In genomic region chr15:102510590-102511284, GRCm38 (mm10) we compare ENCODE assay signal across 1 mouse cellular context.
TF ChIP-seq lines count a peak whose summit lies in the region.

No protein-coding gene starts in this region.

TF ChIP-seq in MEL, 35 proteins besides CTCF, POLR2A, EP300 and RAD21:
- TF ChIP-seq SIN3A (IDR thresholded peaks at IDR 0.05; ENCODE audit: low read length) (peak; percentile 79), UBTF (IDR thresholded peaks at IDR 0.05; ENCODE audit: borderline replicate concordance, insufficient read depth, low read depth, low read length) (no peak), POLR2AphosphoS5 (IDR thresholded peaks at IDR 0.05; ENCODE audit: borderline replicate concordance, low read depth, low read length) (no peak), CHD2 (IDR thresholded peaks at IDR 0.05; ENCODE audit: low read length) (no peak; the same call in 1 of the 2 replicates), NRF1 (IDR thresholded peaks at IDR 0.05; ENCODE audit: insufficient read depth, low read depth, low read length, poor library complexity, severe bottlenecking) (0 out of 2 replicates have a peak, but pooled peaks have one; percentile 2), BHLHE40 (IDR thresholded peaks at IDR 0.05; ENCODE audit: borderline replicate concordance, low read depth, low read length) (peak; percentile 90), SMC3 (IDR thresholded peaks at IDR 0.05; ENCODE audit: low read depth, low read length) (no peak), MAZ (IDR thresholded peaks at IDR 0.05; ENCODE audit: low read depth, low read length) (peak; percentile 52; the same call in 1 of the 2 replicates), HCFC1 (IDR thresholded peaks at IDR 0.05; ENCODE audit: low read depth, low read length) (peak; percentile 32), MAFK (IDR thresholded peaks at IDR 0.05; ENCODE audit: borderline replicate concordance, low read depth, low read length) (no peak), GATA1 (IDR thresholded peaks at IDR 0.05; ENCODE audit: low read depth, low read length) (0 out of 2 replicates have a peak, but pooled peaks have one; percentile 13), MXI1 (IDR thresholded peaks at IDR 0.05; ENCODE audit: low read depth, low read length) (peak; percentile 49; the same call in 1 of the 2 replicates), ETS1 (IDR thresholded peaks at IDR 0.05; ENCODE audit: low read depth, low read length) (peak; percentile 30; the same call in 1 of the 2 replicates), JUND (IDR thresholded peaks at IDR 0.05; ENCODE audit: low read depth, low read length) (no peak), ZMIZ1 (IDR thresholded peaks at IDR 0.05; ENCODE audit: low read depth, low read length) (no peak), ELF1 (IDR thresholded peaks at IDR 0.05; ENCODE audit: low read depth, low read length) (0 out of 2 replicates have a peak, but pooled peaks have one; percentile 26), USF2 (IDR thresholded peaks at IDR 0.05; ENCODE audit: borderline replicate concordance in 1 of 2, insufficient read depth in 1 of 2, low read depth in 1 of 2, low read length in 2 of 2) (peak; percentile 60 to 83), USF1 (IDR thresholded peaks at IDR 0.05; ENCODE audit: low read depth, low read length) (peak; percentile 97), POLR2AphosphoS2 (IDR thresholded peaks at IDR 0.05; ENCODE audit: low read length) (no peak), RCOR1 (IDR thresholded peaks at IDR 0.05; ENCODE audit: low read depth, low read length) (no peak), ZNF384 (IDR thresholded peaks at IDR 0.05; ENCODE audit: low read depth, low read length) (no peak), TBP (IDR thresholded peaks at IDR 0.05; ENCODE audit: low read depth, low read length) (peak; percentile 42; the same call in 1 of the 2 replicates), TCF12 (IDR thresholded peaks at IDR 0.05; ENCODE audit: low read depth, low read length) (no peak), MAX (IDR thresholded peaks at IDR 0.05; ENCODE audit: low read length) (peak; percentile 72), NELFE (IDR thresholded peaks at IDR 0.05; ENCODE audit: low read depth, low read length) (0 out of 2 replicates have a peak, but pooled peaks have one; percentile 22), MEF2A (IDR thresholded peaks at IDR 0.05; ENCODE audit: extremely low read depth, insufficient replicate concordance, low read depth, low read length, poor library complexity, severe bottlenecking) (no peak)
